Mouse (Mus musculus): ENCODE measurements at regions not wholly inside any gene's neighbourhood (a gene's known extent, or its start where the extent isn't known, plus 50 kb on each side); places are given as distances from the start of the nearest gene placed in this dataset.
"Not testable (repeated sequence)": the region's sequence is repeated elsewhere in the genome, so short reads cannot be mapped to it uniquely, and the experiment has no call there.

- TF ChIP-seq MAFK (IDR thresholded peaks at IDR 0.05; ENCODE audit: insufficient read depth, low read depth, low read length); ZNF384 (IDR thresholded peaks at IDR 0.05; ENCODE audit: low read depth, low read length); ZC3H11A (IDR thresholded peaks at IDR 0.05; ENCODE audit: borderline replicate concordance, low read depth, low read length); CHD2 (IDR thresholded peaks at IDR 0.05; ENCODE audit: low read depth, low read length); HCFC1 (IDR thresholded peaks at IDR 0.05; ENCODE audit: borderline replicate concordance, insufficient read depth, low read length): not testable (repeated sequence)
Observed at GRCm38 (mm10) chr14:61760176-61760575, 152.9 kb downstream of the Kcnrg start.

Data from ES-E14 (cell line).